Mouse (Mus musculus) ES-E14 (cell line): Measurements from ENCODE around the gene Kif26b. TPM values are rescaled to one million over a fixed set of nuclear protein-coding genes. Genes with fewer than 3 reads are reported as not detected.

ENCODE experiments used
- DNase-seq: peaks from one replicate; pipeline ENCODE4 v3.0.0-alpha.2; 2013; ENCODE audit warnings: low read depth, low spot score
- H3K27ac ChIP-seq: 2 replicates; pipeline ENCODE4 v1.5.1; 2012; ENCODE audit warnings: low read depth, mild to moderate bottlenecking, low read length, moderate library complexity, mixed read lengths; ENCODE audit not compliant: poor library complexity, insufficient read depth, severe bottlenecking
- H3K36me3 ChIP-seq: 2 replicates; pipeline ENCODE4 v1.6.1; 2012; ENCODE audit warnings: mild to moderate bottlenecking, low read length, moderate library complexity, mixed read lengths; ENCODE audit not compliant: control insufficient read depth, poor library complexity, insufficient read depth, severe bottlenecking
- H3K4me1 ChIP-seq, 2 experiments: fragments of 150-350 bp in 1 of 2; sonication (generic) in 1 of 2; 2 replicates each; pipeline ENCODE4 v1.6.1; 2012; ENCODE audit warnings: low read length in 2 of 2, mild to moderate bottlenecking in 1 of 2, mixed read lengths in 1 of 2; ENCODE audit not compliant: control insufficient read depth in 2 of 2, insufficient read depth in 2 of 2, poor library complexity in 1 of 2
- H3K4me3 ChIP-seq, 2 experiments: fragments of 150-350 bp in 1 of 2; sonication (generic) in 1 of 2; 2 replicates each; pipeline ENCODE4 v1.5.1; 2012; ENCODE audit warnings: low read length in 2 of 2, low read depth in 1 of 2, mild to moderate bottlenecking in 1 of 2, mixed read lengths in 1 of 2; ENCODE audit not compliant: insufficient read depth in 1 of 2, poor library complexity in 1 of 2, severe bottlenecking in 1 of 2
- H3K9ac ChIP-seq: 2 replicates; pipeline ENCODE4 v1.6.1; 2012; ENCODE audit warnings: low read depth, mild to moderate bottlenecking, low read length, mixed read lengths; ENCODE audit not compliant: poor library complexity, insufficient read depth, severe bottlenecking
- H3K9me3 ChIP-seq: fragments of 150-350 bp; sonication (generic); 2 replicates; pipeline ENCODE4 v1.6.1; 2012; ENCODE audit warnings: low read depth, mild to moderate bottlenecking, low read length; ENCODE audit not compliant: control insufficient read depth, insufficient read depth
- CHD2 ChIP-seq: IDR thresholded peaks from 2 replicates; pipeline ENCODE4 v1.6.1; 2014; ENCODE audit warnings: mild to moderate bottlenecking, low read depth, low read length, inconsistent platforms
- HCFC1 ChIP-seq: IDR thresholded peaks from 2 replicates; pipeline ENCODE4 v1.6.1; 2012; ENCODE audit warnings: low read length, inconsistent platforms, borderline replicate concordance; ENCODE audit not compliant: insufficient read depth
- MAFK ChIP-seq: IDR thresholded peaks from 2 replicates; pipeline ENCODE4 v1.6.1; 2014; ENCODE audit warnings: mild to moderate bottlenecking, low read depth, low read length, inconsistent platforms; ENCODE audit not compliant: insufficient read depth
- ZC3H11A ChIP-seq: IDR thresholded peaks from 2 replicates; pipeline ENCODE4 v1.6.1; 2012; ENCODE audit warnings: low read depth, mild to moderate bottlenecking, inconsistent platforms, low read length, borderline replicate concordance
- ZNF384 ChIP-seq: IDR thresholded peaks from 2 replicates; pipeline ENCODE4 v1.6.1; 2012; ENCODE audit warnings: low read depth, low read length, inconsistent platforms
- in situ Hi-C, 2 experiments: fragments of 600-800 bp; cut with MboI; formaldehyde crosslinking; loops; one replicate each; pipeline ENCODE4 v1.15.1; 2025; ENCODE audit warnings: low sequenced_read_pairs in 2 of 2, inconsistent platforms in 1 of 2; ENCODE audit not compliant: unreplicated experiment in 2 of 2
- total RNA-seq: library from RNA; depleted of rRNA; stranded (reverse); fragments of 300-350 nt; gene quantifications from 2 replicates; pipeline ENCODE4 v1.2.3, GENCODE M21; 2012

The Kif26b gene
- total RNA-seq, 1 experiment = 0.94 TPM

DNA sequence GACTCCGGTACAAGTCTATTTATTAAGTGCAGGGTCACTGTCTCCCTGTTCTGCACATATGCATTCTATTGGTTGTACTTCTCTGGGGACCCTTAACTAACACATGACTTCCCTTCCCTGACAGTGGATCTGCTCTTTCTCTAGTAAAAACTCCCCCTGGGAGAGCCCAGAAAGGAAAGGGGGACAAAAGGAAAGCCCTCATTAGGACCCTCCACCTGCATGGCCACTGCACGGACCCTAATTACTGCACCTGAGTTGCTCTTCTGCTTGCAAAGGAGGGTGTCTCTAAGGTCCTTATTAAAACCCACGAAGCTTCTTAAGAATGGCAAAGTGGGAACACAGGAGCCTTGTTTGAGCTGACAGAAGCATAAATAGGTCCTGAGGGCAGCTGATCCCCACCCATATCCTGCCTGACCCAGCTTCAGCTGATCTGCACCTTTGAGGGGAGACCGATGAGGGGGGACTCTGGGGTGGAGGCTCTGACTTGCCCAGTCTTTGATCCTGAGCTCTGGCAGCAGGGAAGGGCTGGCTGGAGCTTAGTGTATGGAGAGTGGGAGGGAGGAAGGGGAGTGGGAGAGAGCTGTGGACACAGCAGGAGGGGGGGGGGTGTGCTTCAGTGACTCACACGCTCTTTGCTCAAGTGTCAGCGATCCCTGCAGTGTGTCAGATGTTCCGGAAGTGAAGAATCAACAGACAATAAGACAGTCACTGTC is 413.5 kb downstream of the Kif26b start:
- TF ChIP-seq ZC3H11A = no peak
- TF ChIP-seq CHD2 = no peak
- no peak for TF ChIP-seq ZNF384
- no peak overlapping the region for H3K27ac ChIP-seq
- no peak for DNase-seq
- H3K9ac ChIP-seq = no peak overlapping the region
- H3K4me3 ChIP-seq = no peak overlapping the region
- in situ Hi-C loops = no loop called here
- no peaks in the 10 kb centered on the region for H3K4me1 ChIP-seq
- H3K9me3 ChIP-seq = no peaks in the 10 kb centered on the region
- H3K36me3 ChIP-seq = no peaks in the 10 kb centered on the region

DNA sequence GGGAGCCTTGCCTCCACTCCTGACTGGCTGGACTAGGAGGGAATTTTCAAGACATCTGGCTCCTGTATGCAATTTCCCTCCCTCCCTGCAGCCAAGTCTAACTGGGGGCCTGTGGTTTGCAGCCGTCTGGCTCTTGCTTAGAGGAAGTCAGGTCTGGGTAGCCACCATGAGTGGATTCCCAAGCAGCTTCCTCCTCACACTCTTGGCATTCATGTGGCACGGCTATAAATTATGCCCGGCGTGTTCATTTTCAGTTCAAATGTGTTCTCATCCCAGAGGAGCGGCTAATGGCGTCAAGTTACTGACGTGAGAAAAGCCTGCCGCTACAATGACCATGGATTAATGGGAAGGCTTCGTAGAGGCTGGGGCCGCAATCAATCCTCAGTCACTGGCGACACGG is 424.0 kb downstream of the Kif26b start:
- Histone ChIP-seq H3K36me3 (no peaks in the 10 kb centered on the region), H3K4me1 (no peaks in the 10 kb centered on the region), H3K4me3 (no peak overlapping the region), H3K9me3 (no peaks in the 10 kb centered on the region), H3K9ac (no peak overlapping the region), H3K27ac (no peak overlapping the region)
- in situ Hi-C loops = no loop called here
- DNase-seq = no peak
- TF ChIP-seq ZC3H11A (no peak), CHD2 (no peak), MAFK (no peak), HCFC1 (no peak), ZNF384 (no peak)

GRCm38 (mm10) chr1:178958641-178959040 is 429.7 kb downstream of the Kif26b start:
- TF ChIP-seq MAFK = no peak
- no peak for TF ChIP-seq ZC3H11A
- TF ChIP-seq ZNF384 = no peak
- no peak for TF ChIP-seq CHD2
- no peak for TF ChIP-seq HCFC1
- no peaks in the 10 kb centered on the region for H3K36me3 ChIP-seq
- in situ Hi-C loops = no loop called here
- no peak overlapping the region for H3K27ac ChIP-seq
- H3K9me3 ChIP-seq = no peaks in the 10 kb centered on the region
- H3K4me1 ChIP-seq = peaks cover 0 to 3% of the 10 kb centered on the region in 2 experiments; a peak in 1 of 4 replicates
- no peak overlapping the region for H3K9ac ChIP-seq
- no peak for DNase-seq
- no peak overlapping the region for H3K4me3 ChIP-seq

DNA sequence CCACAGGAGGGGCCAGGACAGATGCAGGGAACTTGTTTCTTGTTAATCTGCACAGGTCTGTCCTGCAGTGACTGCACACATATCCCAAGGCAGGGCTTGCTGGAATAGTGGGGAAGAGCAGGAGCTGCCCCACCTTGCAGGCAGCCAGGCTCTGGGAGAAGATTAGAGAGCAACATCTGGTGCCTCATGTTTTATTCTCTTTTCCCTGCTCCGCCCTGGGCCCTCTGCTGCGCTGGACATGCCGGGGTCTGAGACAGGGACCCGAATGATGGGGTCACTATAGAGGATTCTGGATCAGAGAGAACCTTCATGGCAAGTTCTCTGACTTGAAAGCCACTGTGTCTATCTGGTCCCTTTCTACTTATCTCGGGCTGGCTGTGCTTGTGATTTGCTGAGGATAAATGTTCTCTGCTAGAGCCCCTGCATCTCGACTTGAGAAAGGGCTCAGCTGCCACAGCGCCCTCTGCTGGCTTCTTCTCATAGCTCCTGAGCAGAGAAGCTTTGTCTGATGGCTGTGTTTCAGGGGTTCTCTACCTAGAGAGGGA is 431.2 kb downstream of the Kif26b start:
- no peak overlapping the region for H3K4me3 ChIP-seq
- DNase-seq = peak; percentile 65
- peak; percentile 57; the same call in 1 of the 2 replicates for TF ChIP-seq ZC3H11A
- no peak for TF ChIP-seq HCFC1
- H3K9ac ChIP-seq = no peak overlapping the region
- in situ Hi-C loops = no loop called here
- H3K27ac ChIP-seq = no peak overlapping the region
- H3K36me3 ChIP-seq = no peaks in the 10 kb centered on the region
- H3K9me3 ChIP-seq = no peaks in the 10 kb centered on the region
- peaks cover 0 to 3% of the 10 kb centered on the region in 2 experiments; a peak in 1 of 4 replicates for H3K4me1 ChIP-seq

- no peak for DNase-seq
Observed at GRCm38 (mm10) chr1:178961661-178962060, 432.7 kb downstream of the Kif26b start.

More at GRCm38 (mm10) chr1:178961661-178962060, 432.7 kb downstream of the Kif26b start:
- H3K9ac ChIP-seq = no peak overlapping the region
- no peak overlapping the region for H3K4me3 ChIP-seq
- in situ Hi-C loops = no loop called here
- no peak overlapping the region for H3K27ac ChIP-seq
- no peak for TF ChIP-seq ZC3H11A
- no peaks in the 10 kb centered on the region for H3K9me3 ChIP-seq
- H3K36me3 ChIP-seq = no peaks in the 10 kb centered on the region
- peaks cover 0 to 3% of the 10 kb centered on the region in 2 experiments; a peak in 1 of 4 replicates for H3K4me1 ChIP-seq
